Mouse (Mus musculus) T-helper 1 cell (primary cell): ENCODE data around the gene Gsto1.
"Not testable (repeated sequence)": the region's sequence is repeated elsewhere in the genome, so short reads cannot be mapped to it uniquely, and the experiment has no call there.

Experiments used
- in situ Hi-C: fragments of 300-600 bp; cut with MboI, MseI; formaldehyde crosslinking; loops from one replicate; pipeline ENCODE4 v1.15.1; 2025; ENCODE audit warnings: high pct_unique_total_duplicates

Gsto1 gene

DNA sequence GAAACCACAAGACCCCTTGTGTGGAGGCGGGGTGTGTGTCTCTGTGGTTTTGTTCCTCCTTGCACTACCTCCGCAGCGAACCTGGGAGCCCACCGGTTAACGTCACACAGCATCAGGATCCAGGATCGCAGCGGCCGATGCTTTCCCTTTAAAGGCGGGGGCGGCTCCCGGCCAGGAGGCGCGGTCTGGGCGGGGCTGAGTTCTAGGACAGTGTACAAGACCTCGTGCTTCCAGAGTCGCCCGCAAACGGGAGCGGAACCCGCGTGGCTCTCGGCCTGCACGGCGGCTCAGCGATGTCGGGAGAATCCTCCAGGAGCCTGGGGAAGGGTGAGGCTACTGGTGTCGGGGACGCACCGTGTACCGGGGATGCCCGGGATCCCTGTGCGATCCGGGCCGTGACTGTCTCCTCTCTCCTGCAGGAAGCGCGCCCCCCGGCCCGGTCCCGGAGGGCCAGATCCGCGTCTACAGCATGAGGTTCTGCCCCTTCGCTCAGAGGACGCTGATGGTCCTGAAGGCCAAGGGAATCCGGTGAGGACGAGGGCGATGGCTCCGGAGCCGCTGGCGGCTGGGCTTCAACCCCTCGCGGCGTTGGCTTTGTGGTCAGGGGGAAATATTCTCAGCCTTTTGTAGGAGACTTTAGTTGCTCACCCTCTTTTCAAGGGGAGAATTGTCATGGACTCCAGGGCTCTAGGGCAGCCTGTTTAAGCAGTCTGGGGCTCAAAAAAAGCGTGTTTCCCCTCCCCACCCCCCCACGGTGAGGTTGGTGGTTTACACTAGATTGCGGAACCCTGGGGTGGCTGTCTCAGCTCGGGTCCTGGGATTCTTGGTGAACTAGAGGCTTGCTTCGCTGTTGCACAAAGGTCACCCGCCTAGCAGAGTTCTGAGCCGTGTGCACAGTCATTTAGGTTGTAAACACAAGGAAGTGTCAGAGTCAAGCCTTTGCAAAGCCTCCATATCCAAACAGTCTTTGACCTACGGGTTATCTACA lies at the start of gene Gsto1:
Gsto1 (plus strand) TSS at position 175 of the 988 bp plus-strand sequence.
- in situ Hi-C loops, result no loop called here

DNA sequence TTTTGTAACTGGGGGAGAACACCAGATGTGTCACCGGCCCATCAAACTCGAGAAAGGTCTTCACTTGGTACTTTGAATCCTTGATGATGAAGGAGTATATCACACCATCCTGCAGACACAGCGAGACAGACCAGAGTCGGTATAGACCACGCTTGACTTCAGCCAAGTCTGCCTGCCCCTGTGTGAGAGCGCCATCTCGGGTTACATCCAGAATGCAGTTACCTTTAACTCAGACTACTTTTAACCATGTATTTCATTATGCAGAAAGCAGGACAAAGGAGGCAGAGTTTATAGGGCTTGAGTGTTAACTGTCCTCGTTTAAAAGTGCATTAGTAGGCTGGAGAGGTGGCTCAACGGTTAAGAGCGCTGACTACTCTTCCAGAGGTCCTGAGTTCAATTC lies 42.7 kb upstream of the Gsto1 start:
- in situ Hi-C loops, result loop anchor here (10.0 kb wide), 1 partner anchor 437 kb away; no protein-coding TSS in a partner anchor

DNA sequence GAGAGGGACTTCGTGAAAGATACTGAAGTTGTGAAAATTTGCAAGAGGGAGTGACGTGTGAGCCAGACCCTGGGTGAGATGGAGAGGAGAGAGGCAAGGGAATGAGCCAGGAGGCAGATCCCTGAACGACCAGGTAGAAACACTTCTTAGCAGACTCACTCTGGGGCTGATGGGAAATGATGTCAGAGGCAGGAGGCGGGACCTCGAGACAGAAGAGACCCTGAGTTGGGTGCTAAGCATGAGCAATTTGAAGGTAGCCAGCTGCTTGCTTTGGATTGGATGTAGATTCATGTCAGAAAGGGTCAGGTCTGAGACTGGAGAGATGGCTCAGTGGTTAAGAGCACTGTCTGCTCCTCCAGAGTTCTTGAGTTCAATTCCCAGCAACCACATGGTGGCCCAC lies 40.0 kb upstream of the Gsto1 start:
- in situ Hi-C loops, result loop anchor here (10.0 kb wide), 1 partner anchor 440 kb away; no protein-coding TSS in a partner anchor

DNA sequence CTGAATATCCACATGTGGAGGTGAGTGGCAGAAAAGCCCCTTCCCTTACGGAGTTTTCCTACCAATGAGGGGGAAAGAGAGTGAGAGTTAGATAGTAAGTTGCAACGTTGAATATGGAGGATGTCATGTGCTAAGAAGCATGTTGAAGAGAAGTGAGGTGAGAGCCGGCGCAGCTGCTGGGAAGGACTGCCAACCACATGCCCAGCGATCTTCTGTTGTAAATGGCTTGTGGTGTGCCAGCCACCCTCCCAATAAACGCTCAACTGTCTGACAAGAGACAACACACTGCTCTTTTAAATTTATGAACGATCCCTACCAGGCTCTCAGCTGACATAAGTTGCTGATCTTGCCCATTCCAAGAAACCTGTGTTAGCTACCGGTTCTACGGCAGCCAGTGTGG lies 37.1 kb upstream of the Gsto1 start:
- in situ Hi-C loops, result loop anchor here (10.0 kb wide), 1 partner anchor 443 kb away; no protein-coding TSS in a partner anchor

DNA sequence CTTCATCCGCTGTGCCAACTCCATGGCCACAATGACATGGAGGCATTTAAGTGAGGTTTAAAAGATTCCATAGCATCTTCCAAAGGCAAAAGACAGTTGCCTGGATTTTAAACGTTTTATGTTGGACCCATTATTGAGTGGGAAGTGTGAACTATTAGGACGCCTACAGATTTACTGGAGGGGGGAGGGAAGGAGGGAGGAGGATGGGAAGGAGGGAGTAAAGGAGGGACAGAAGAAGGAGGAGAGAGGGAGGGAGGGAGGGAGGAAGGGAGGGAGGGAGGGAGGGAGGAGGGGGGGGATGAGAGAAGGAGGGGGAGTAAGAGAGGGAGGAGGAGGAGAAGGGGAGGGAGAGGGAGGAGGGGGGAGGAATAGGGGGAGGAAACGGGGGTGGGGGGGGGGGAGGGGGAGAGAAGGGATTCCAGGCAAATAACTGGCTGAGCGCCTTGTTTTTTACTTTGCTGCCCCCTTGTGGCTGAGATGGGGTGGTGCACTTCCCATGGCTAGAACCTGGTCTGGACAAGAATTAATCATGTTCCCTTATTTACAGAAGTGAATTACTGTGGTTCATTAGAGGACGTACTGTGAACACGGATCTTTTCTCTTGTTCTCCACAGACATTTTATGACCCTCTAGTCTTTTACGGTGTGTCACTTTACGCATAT lies 33.8 kb upstream of the Gsto1 start:
- in situ Hi-C loops, result loop anchor here (10.0 kb wide), 1 partner anchor 466 kb away; no protein-coding TSS in a partner anchor

DNA sequence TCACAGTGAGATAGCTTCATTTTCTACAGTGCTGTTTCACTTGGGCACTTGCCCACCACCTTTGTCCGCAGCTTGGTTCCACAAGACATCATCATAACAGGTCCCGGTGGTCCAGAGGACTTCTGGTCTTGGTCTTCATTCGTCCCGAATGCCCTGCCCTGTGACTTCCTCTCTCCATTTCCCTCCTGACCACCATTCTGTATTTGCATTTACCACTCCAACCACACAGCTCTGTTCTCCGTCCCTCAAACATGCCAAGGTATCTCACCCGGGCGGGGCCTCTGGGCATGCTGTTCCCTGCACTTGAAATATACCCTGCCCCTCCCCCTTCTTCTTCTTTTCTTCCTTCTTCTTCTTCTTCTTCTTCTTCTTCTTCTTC lies 33.3 kb upstream of the Gsto1 start:
- in situ Hi-C loops, result loop anchor here (10.0 kb wide), 1 partner anchor 467 kb away; no protein-coding TSS in a partner anchor

DNA sequence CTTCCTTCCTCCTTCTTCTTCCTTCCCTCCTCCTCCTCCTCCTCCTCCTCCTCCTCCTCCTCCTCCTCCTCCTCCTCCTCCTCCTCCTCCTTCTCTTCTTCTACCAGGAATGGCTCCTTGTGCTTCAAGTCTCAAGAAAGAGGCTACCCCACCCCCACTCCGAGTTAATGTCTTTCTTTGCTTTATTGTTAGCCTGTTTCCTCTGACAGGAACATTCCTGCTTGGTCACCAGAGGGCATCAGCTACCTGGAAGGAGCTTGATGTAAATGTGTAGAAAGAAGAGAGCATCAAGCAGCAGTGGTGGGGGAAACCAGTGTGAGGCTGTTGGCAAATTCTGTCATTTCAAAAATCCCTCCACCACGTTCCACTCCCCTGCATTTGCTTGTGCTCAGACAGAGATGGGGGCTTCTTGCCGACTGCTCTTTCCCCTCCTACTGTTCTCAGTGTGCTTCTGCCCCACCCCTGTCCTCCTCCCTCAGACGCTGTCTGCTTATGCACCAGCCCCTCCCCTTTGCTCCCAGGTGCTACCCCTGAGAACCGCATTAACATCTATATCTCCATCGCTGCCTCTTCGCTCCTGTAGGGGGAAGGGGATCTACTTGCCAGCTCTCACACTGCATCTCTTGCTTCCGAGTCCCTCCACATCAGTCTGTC lies 32.5 kb upstream of the Gsto1 start:
- in situ Hi-C loops, result loop anchor here (10.0 kb wide), 1 partner anchor 467 kb away; no protein-coding TSS in a partner anchor

DNA sequence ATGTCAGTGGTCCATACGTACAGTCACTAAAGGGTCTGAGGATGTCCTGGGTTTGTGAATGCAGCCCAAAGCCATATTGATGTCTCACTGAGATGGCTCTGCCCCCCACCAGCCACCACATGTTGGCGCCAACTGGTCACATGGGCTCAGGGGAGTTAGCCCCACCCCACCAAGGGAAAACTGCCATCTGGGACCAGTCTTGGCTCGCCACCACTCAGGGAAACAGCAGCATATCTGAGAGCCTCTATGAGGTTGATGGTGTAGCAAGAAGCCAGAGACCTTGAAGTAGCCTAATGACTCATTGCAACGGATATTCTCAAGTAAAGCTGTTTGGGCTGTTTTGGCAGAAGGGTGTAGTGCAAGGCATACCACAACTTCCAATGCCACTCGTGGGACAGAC lies 30.7 kb upstream of the Gsto1 start:
- in situ Hi-C loops, result loop anchor here (10.0 kb wide), 1 partner anchor 469 kb away; no protein-coding TSS in a partner anchor

DNA sequence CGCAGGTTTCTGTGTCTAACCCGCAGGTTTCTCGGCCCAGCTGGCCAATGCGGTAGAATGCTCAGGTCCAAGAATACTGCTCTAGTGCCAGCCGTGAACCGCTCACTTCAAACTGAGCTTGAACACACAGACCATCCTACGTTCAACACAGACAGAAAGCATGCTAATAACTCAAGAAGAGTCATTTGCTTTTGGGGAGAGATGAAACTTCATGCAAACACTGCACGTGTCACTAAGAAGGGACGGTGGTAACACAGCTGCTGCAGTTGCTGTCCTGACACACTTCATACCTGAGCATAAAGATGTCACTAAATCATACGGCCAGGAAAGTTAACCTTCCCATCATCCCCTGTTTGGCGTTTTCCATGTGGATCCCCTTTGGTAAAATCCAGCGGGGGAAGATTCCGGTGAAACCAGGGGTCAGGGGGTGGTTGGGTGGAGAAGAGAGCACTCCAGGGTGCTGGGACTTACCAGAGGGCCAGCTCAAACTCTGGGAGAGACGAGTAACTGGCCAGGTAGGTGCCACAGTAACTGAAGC lies 24.8 kb upstream of the Gsto1 start:
- in situ Hi-C loops, result loop anchor here (10.0 kb wide), 1 partner anchor 475 kb away; no protein-coding TSS in a partner anchor

DNA sequence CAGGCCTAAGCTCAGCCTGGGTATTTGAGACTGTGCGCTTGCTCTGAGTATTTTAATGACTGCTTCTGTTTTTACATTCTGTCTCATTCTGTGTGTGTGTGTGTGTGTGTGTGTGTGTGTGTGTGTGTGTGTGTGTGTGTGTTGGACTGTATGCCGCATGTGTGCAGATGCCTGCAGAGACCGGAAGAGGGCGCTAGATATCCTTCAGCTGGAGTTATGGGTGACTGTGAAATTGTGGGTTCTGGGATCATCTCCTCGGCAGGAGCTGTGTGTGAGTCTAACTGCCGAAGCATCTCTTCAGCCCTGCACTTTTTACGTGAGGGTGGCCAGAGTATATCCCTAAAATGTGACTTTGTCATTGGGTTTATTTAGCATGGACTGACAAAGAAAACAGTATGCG lies 23.7 kb upstream of the Gsto1 start:
- in situ Hi-C loops, result no loop called here

DNA sequence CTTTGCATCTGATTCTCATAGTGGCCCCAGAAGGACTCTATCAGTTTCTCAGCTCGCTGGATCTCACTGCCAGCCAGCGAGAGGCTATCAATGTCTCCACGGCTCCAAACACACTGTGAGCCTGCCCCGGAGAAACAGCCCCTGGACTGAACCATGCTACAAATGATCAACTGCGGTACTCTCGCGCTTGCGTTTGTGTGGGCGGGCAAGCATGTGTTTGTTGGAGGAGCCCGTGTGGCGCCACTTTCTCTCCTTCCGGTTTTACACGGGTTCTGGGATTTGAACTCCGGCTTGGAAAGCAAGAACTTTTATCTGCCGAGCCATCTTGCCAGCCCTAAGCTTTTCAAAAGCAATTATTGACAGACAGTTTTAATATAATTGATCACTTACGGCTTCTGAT lies 22.5 kb upstream of the Gsto1 start:
- in situ Hi-C loops, result no loop called here

DNA sequence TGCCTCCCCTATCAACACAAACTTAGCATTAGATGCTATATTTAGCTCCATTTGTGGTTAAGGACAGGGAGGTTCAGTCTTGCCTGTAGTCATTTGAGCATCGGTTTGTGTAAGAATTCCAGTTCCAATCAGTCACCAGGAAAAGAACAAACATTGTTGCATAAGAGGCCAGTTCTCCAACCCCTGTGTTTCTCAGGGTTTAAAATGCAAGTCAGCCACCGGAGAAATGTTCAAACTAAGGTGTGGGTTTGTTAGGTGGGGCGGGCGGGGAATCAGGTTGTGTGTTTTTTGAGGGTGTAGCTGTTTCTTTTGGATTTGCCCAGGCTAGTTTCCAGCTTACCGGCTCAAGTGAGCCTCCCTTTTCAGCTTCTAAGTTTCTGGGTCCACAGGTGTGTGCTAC lies 20.2 kb upstream of the Gsto1 start:
- in situ Hi-C loops, result no loop called here

DNA sequence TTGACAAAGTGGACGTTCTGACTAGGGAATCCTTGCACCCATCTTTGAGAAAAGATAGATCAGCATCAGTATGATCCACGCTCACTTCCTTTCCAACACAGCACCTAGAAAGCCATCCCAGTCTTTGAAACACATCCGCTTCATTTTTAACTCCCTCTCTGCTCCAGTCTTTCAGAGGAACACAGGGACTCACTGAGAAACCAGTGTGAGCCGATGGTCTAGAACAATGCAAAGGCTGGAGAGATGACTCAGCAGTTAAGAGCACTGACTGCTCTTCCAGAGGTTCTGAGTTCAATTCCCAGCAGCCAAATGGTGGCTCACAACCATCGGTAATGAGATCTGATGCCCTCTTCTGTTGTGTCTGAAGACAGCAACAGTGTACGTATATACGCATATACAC lies 19.0 kb upstream of the Gsto1 start:
- in situ Hi-C loops, result no loop called here

DNA sequence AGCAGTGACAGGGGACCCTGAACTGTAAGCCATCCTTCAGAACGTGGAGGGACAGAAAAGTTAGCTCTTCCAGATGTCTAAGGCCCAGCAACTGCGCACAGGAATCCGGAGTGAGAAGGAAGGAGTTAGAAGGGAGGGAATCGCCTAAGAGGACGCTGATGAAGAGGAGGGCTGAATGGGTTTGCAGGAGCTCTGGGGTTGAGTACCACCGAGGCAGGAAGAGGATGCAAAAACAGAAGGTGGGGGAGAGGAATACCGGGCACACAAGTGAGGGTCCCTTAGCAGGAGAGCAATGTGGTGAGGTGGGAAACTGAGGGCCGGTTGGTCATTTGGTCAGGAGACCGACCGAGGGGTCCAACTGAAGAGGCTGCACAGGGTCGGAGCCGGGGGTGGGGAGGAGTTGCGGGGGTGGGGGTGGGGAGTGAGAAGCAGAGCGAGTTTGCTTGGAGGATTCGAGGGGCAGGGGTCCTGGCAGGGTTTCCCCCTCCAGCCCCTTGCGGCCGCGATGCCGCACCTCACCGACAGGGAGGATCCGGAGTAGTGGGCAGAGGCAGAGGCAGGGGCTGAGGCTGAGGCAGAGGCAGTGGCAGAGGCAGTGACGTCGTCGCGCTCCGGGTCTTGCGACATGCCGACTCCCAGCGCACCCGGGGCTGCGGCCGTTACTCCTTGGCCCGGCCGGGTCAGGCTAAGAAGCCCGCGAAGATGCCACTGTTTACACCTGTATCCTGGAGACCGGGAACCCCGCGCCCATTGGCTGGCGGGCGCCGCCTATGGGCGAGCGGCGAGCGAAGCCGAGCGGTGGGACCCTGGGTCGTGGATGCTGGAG lies 17.9 kb upstream of the Gsto1 start:
- in situ Hi-C loops, result no loop called here

DNA sequence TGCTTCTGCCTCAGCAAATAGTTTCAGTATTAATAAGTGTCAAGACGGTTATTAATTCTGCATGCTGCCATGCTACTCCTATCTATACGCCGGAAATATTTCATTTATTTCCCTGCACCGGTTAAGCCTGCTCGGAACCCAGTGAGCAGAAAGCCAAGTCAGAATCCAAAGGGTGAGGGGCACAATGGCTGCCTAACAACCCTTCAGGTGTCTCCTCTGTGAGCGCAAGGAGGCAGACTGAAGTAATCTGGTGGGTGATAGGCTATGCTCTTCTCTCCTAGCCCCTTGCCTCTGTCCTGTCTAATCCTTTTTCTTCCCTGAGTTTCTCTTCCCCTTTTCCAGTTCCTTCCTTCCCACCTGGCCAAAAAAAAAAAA lies 17.3 kb upstream of the Gsto1 start:
- in situ Hi-C loops, result no loop called here

DNA sequence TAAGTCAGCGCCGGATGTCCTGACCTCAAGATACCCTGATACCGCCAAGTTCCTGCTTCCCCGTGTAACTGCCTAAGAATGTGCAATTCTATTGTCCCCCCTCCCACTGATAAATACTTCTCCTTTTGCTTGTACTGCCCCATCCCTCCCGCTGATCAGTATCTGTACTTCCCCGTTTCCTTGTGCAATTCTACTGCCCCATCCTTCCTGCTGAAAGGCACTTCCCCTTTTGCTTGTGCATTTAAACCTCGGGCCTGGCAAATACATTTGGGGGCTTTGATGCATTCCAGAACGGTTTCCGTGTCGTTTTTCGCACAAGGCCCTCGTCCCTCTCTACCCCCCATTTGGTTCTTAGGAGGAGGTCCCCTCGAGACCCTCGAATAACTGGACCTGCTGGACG lies 13.5 kb upstream of the Gsto1 start:
- in situ Hi-C loops, result not testable (repeated sequence)

DNA sequence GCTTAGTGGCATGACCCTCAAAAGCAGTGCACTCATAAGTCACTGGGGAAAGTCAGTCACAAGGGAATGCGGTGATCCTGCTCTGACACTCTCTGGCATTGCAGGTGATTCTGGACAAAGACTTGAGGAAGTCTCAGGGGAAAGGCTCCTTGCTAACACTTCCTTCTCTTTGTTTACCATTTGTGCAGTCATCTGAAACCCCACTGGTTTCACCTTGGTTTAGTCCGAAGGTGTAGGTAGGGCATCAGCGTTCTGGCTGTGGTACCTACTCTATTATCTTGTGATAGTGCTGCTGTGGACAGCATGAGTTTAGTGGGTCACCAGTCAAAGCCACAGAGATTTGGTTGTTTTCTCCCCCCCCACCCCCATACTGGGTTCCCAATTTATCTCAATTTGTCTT lies 5.0 kb upstream of the Gsto1 start:
- in situ Hi-C loops, result no loop called here

DNA sequence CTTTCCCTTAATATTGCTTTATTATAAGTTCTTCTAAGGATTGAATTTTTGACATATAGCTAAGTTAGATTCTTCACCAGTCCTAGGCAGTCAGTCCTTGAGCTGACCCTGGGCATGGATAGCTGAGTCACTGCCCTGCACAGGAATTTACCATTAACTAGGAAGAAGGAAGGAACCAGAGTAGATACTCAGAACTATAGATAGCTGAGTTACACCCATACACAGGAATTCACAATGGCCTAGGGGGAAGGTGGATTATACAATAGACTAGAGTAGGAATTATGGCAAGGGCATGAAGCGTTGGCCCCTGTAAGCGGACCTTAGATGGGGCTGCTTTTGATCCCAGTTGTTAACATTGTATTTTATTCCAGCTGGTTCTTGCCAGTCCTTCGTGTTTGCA lies 2.6 kb upstream of the Gsto1 start:
- in situ Hi-C loops, result not testable (repeated sequence)

DNA sequence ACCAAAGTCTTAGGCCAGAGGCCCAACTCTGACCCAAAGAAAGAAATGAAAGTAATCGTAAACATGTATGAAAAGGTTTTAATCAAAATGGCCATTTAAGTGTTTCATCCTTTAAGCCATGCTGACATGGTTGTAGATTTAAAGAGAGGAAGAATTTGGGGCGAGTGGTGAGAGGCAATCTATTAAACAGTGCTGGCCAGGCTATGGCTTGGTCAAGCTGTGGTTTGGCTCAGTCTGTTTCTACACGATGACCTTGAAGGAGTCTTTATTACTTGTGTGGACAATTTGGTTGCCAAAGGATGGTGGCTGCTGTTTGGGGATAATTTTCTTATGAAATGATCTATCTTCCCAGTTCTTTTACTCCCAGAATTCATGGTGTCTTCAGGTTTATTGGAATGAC lies 1.7 kb upstream of the Gsto1 start:
- in situ Hi-C loops, result no loop called here

DNA sequence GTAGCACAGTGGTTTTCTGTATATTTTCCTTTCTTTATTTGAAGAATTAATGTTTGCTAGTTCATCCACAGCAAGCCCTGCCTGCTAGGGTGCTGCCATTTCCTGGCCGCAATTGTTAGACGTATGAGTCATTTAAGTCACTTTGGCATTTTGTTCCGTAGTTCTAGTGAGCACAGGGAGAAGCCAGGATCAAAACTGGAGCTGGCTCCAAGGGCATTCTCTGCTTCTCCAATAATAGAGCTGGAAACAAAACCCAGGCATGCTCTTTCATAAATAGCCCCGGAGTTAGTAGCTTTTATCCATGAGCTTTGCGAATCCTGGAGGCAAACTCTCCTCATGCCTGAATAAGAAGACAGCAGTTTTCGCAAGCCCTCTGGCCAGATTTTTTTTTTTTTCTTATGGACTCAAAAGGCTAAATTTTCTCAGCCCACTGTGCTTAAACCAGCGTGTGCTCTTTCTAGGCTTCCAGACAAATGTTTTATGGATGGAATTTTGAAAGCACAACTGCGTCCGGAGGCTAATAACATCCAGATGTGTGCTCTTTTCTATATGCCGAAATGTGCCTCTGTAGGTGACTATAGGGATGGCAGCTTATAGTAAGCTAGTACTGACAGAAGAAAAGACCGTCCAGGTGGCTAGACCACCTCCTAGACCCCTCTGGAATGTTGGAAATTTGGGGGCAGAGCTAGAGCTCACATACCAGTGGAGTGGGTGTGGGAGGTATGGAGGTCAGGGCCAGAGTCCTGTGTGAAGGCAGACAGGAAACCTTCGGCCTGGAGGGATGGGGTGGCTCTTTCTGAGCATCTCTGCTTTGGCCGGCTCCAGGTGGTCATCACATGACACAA lies 597 bp upstream of the Gsto1 start:
- in situ Hi-C loops, result no loop called here
